In the genomic region with DNA sequence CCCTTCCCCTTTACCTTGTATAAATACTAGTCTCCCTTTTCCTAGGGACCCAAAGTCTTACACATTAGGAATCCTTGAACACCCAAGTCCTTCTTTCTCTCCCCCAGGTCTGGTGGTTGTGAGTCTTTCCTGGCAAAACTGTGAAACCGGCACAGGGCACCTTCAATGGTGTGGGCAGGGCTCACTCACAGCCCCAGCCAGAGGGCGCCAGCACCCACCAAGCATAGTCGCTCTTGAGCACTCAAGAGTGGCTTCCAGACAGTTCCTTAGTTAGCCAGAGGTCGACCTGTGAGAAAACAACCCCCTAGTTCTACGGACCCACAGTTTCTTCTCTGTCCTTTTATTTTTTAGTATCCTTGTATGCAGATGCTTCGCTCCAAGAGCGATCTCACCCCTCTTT, we compare ENCODE assay signal across 8 mouse cellular contexts. TPM values are rescaled to one million over a fixed set of nuclear protein-coding genes. Genes with fewer than 3 reads are reported as not detected.
DNase-seq lines count a peak whose midpoint lies in the region; ATAC-seq and TF ChIP-seq lines count a peak whose summit lies in the region.

Gene Rcan2, plus strand, starts transcription at position 275 of the 400 bp plus-strand sequence.

- no peak for TF ChIP-seq POLR2A in kidney, adult 2 months (IDR thresholded peaks at IDR 0.05; ENCODE audit: low read depth, low read length)

- no peak for ATAC-seq in CD4-positive, CD25-positive, alpha-beta regulatory T cell, adult 4 months
- peak; percentile 70 for ATAC-seq in embryonic facial prominence, embryonic 12.5 days (ENCODE audit: insufficient number of reproducible peaks, insufficient read depth, low FRiP score, low TSS enrichment)
- ATAC-seq in limb, embryonic 12.5 days (ENCODE audit: insufficient number of reproducible peaks, insufficient read depth, low FRiP score, low TSS enrichment, low read depth): peak; percentile 68; the same call in 1 of the 2 replicates
- ATAC-seq in midbrain, embryonic 12.5 days (ENCODE audit: low FRiP score, low read depth): peak; percentile 79

- H3K4me1 ChIP-seq in embryonic facial prominence, embryonic 12.5 days: no peaks in the 10 kb centered on the region; the same call in 1 of the 2 replicates
- no peaks in the 10 kb centered on the region for H3K4me1 ChIP-seq in kidney, adult 2 months (ENCODE audit: control insufficient read depth, insufficient read depth, low read length)
- peaks cover 6% of the 10 kb centered on the region; the same call in 1 of the 2 replicates for H3K4me1 ChIP-seq in limb, embryonic 12.5 days (replicated peaks)
- H3K4me1 ChIP-seq in midbrain, embryonic 12.5 days: no peaks in the 10 kb centered on the region

- H3K27ac ChIP-seq in embryonic facial prominence, embryonic 12.5 days: no peak within 1 kb of the TSS
- H3K27ac ChIP-seq in kidney, adult 2 months (ENCODE audit: insufficient read depth, low read depth, low read length): peak within 1 kb of the TSS; percentile 37
- no peak within 1 kb of the TSS for H3K27ac ChIP-seq in limb, embryonic 12.5 days
- peak within 1 kb of the TSS; percentile 42; the same call in 1 of the 2 replicates for H3K27ac ChIP-seq in midbrain, embryonic 12.5 days (replicated peaks)

- peaks cover 14% of the 10 kb centered on the region for H3K27me3 ChIP-seq in embryonic facial prominence, embryonic 12.5 days
- H3K27me3 ChIP-seq in kidney, adult 2 months (replicated peaks; ENCODE audit: control insufficient read depth, insufficient read depth, low read length): no peaks in the 10 kb centered on the region
- H3K27me3 ChIP-seq in limb, embryonic 12.5 days: peaks cover 54% of the 10 kb centered on the region
- peaks cover 17% of the 10 kb centered on the region for H3K27me3 ChIP-seq in midbrain, embryonic 12.5 days

- no peaks in the 10 kb centered on the region for H3K9me3 ChIP-seq in embryonic facial prominence, embryonic 12.5 days
- H3K9me3 ChIP-seq in limb, embryonic 12.5 days: no peaks in the 10 kb centered on the region
- H3K9me3 ChIP-seq in midbrain, embryonic 12.5 days: no peaks in the 10 kb centered on the region

- peak within 1 kb of the TSS; percentile 97 for H3K4me2 ChIP-seq in embryonic facial prominence, embryonic 12.5 days (replicated peaks)
- H3K4me2 ChIP-seq in limb, embryonic 12.5 days: peak within 1 kb of the TSS; percentile 96
- H3K4me2 ChIP-seq in midbrain, embryonic 12.5 days (replicated peaks): peak within 1 kb of the TSS; percentile 93

- WGBS in embryonic facial prominence, embryonic 12.5 days: 3% methylated on average over 7 of the region's 7 CpGs
- 6% methylated on average over 7 of the region's 7 CpGs for WGBS in kidney, adult 2 months
- WGBS in limb, embryonic 12.5 days: 3% methylated on average over 7 of the region's 7 CpGs
- WGBS in midbrain, embryonic 12.5 days: 3% methylated on average over 7 of the region's 7 CpGs

- peak within 1 kb of the TSS; percentile 63 for H3K9ac ChIP-seq in embryonic facial prominence, embryonic 12.5 days
- H3K9ac ChIP-seq in limb, embryonic 12.5 days (replicated peaks): peak within 1 kb of the TSS; percentile 63
- peak within 1 kb of the TSS; percentile 71 for H3K9ac ChIP-seq in midbrain, embryonic 12.5 days (replicated peaks)

- peak; percentile 68 for TF ChIP-seq CTCF in kidney, adult 2 months (conservative IDR thresholded peaks at IDR 0.05; ENCODE audit: insufficient read depth, insufficient read length, low read depth, low read length)

- H3K4me3 ChIP-seq in embryonic facial prominence, embryonic 12.5 days: peak within 1 kb of the TSS; percentile 63
- peak within 1 kb of the TSS; percentile 81 for H3K4me3 ChIP-seq in kidney, adult 2 months (ENCODE audit: insufficient read depth, low read depth, low read length)
- H3K4me3 ChIP-seq in limb, embryonic 12.5 days (replicated peaks): peak within 1 kb of the TSS; percentile 62
- peak within 1 kb of the TSS; percentile 71 for H3K4me3 ChIP-seq in midbrain, embryonic 12.5 days

- peak; percentile 6 for DNase-seq in CD4-positive, CD25-positive, alpha-beta regulatory T cell, adult 2 months (ENCODE audit: low read depth, low spot score)
- DNase-seq in heart, adult 8-10 months (ENCODE audit: low spot score): peak; percentile 65
- peak; percentile 71 for DNase-seq in kidney, adult 2 months
- peak; percentile 17 to 63 for DNase-seq in spleen, postnatal 4 days (ENCODE audit: low spot score in 2 of 2)

- H3K36me3 ChIP-seq in embryonic facial prominence, embryonic 12.5 days: no peaks in the 10 kb centered on the region
- H3K36me3 ChIP-seq in kidney, adult 2 months (ENCODE audit: control insufficient read depth, insufficient read depth, low read length): no peaks in the 10 kb centered on the region
- H3K36me3 ChIP-seq in limb, embryonic 12.5 days: no peaks in the 10 kb centered on the region
- no peaks in the 10 kb centered on the region for H3K36me3 ChIP-seq in midbrain, embryonic 12.5 days

RNA-seq across cellular contexts. Expression of gene Rcan2, which starts in this region (rescaled TPM):
- not detected for polyA plus RNA-seq in CD4-positive, CD25-positive, alpha-beta regulatory T cell, adult 4 months (2017; shearing (Covaris generic))
- 4.1 and 5.3 TPM in 2 replicates for polyA plus RNA-seq in embryonic facial prominence, embryonic 12.5 days (2016; fragmentation: Nextera tagmentation; extraction: Ambion mirVana)
- 100 to 1,000 TPM; 431 to 459 (median 436) TPM for total RNA-seq in heart, adult 8-10 months (2022)
- polyA plus RNA-seq in kidney, adult 2 months (2012; rRNA removed): 15.4 and 18.3 TPM in 2 replicates
- 2.0 TPM in 2 replicates for polyA plus RNA-seq in limb, embryonic 12.5 days (2016; fragmentation: Nextera tagmentation; extraction: Ambion mirVana)
- 22.4 and 29.0 TPM in 2 replicates for polyA plus RNA-seq in midbrain, embryonic 12.5 days (2016; fragmentation: Nextera tagmentation; extraction: Ambion mirVana)

Comparison
In these comparisons a context has a peak if more than half of its experiments do, and no peak if none do; other contexts are left out.
1. DNase-seq: peak in every context shown above with its lines; median percentile 71 in kidney, adult 2 months; 65 in heart, adult 8-10 months; 40 in spleen, postnatal 4 days; 6 in CD4-positive, CD25-positive, alpha-beta regulatory T cell, adult 2 months.
2. H3K27ac ChIP-seq: peak in kidney, adult 2 months (single experiment) and midbrain, embryonic 12.5 days (single experiment); none in embryonic facial prominence, embryonic 12.5 days (single experiment) and limb, embryonic 12.5 days (single experiment).
3. Peak in every context shown above with its lines, with median percentiles within 50 percentile points of each other: H3K4me2 ChIP-seq, H3K4me3 ChIP-seq and H3K9ac ChIP-seq.